Mouse (Mus musculus) spleen, postnatal 4 days (tissue): Measurements from ENCODE around the gene Rasgrf2.

Experiments used
- DNase-seq, 2 experiments: peaks; one replicate each; pipeline ENCODE4 v3.0.0; 2022; ENCODE audit warnings: low spot score in 2 of 2

The Rasgrf2 gene

DNA sequence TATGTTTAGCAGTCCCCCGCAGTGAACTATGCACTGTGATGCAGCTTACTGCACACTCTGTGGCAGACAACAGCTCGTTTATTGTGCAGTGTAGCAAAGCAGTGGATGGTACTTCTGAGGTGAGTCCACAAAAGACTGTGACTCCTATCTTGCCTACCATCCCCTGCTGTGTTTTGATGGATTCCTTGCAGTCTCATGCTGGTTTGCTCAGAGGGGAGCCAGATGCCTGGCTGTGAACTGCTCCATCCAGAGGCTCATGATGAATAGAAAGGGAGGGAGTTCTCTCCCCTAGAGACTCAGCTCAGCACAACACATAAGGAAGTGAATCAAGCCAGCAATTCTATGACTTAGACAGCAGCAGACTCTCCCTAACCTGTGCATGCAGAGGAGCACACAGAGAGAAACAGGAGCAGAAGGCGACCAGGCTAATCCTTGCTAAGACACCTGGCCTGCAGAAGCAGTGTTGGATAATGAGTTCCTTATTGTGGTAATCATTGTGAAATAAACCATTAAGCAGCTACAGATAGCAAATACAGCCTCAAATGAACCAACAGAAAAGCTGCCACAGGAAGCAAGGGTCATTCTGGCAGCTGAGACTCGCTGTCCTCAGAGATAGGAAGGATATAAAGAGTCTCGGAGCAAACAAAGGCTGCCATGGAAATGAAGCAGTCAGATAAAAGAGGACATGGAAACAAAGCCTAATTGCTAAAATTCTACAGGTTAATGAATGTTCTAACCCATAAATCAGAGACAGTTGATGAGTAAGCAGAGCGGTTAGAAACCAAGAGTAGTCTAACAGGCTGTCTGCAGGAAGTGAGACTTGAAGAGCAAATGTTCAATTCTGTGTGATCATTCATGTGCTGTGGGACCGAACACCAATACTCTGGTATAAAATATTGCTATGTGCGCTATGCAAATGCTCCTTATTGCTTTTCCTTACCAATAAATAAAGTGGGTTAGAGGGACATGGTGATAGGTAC is 89.6 kb downstream of the Rasgrf2 start:
- DNase-seq: no peak

DNA sequence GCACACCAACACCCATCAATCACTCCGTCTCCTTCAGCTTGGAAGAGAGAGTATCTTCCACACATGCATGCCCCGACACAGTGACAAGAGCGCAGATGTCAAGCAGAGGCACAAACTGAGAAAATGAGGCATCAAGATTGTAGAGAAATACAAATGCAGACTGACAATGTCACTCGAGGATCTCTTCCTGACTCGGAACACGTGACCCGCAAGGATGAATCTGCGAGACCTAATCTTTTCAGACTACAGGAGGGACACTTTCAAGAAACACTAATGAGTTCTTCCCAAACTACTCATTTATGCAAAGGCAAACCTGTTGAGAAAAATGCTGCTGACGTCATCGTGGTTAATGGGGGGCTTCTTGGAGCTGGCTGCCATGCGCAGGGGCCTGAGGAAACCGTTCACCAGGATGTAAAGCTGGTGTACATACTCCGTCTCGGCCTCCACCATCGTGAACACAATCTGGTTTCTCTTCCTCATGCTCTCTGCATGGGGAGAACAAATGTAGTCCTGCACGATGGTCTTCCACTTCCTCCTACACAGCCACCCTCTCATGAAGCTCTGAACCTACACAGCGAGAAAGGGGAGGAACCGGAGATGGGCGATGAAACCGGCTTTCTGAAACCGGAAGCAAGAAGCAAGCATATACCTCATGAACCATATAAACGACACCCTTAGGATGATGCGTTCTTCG is 100.9 kb downstream of the Rasgrf2 start:
- DNase-seq: peak in 1 of 2 experiments; percentile 34

GRCm38 (mm10) chr13:92029666-92030065 is 101.8 kb downstream of the Rasgrf2 start:
- no peak for DNase-seq

DNA sequence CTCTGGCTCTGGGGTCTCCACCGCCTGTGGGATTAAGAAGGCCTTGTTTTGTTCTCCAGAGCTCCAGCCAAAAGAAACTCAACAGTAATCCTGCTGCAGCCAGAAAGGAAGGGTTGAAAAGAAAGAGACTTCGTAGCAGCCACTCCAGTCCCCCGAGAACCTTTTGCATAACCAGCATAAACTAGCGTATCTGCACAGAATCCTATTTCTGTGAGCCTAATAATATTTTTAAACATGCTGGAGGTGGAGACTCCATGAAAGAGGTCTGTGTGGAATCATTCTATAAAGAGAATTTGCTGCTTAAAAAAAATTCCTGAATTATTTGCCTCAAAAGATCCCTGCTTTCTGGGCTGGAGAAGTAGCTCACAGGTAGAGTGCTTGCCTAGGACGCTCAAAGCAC is 103.5 kb downstream of the Rasgrf2 start:
- DNase-seq: no peak

GRCm38 (mm10) chr13:92026651-92027050 is 104.8 kb downstream of the Rasgrf2 start:
- DNase-seq: no peak

GRCm38 (mm10) chr13:92025124-92025523 is 106.3 kb downstream of the Rasgrf2 start:
- DNase-seq: no peak

GRCm38 (mm10) chr13:92022202-92022601 is 109.3 kb downstream of the Rasgrf2 start:
- no peak for DNase-seq

- no peak for DNase-seq
Observed at GRCm38 (mm10) chr13:91996929-91997328, 134.5 kb downstream of the Rasgrf2 start.

DNA sequence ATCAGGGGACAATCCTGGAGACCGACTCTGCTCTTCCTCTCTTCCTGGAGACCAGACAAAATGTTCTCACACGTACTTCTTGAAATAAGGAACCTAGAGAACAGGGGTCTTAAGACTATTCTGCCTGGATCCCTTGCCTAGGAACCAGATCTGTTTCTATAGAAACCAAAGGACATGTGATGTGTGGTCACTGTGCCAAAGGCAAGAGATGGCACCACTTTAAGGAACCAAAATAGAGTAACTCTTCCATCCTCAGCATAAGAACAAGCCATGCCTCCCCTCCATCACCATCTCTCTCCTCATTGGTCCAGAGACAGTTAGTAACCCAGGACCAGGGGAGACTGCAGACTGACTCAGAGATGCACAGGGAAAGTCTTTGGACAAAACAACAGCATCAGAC is 140.0 kb downstream of the Rasgrf2 start:
- DNase-seq: no peak

DNA sequence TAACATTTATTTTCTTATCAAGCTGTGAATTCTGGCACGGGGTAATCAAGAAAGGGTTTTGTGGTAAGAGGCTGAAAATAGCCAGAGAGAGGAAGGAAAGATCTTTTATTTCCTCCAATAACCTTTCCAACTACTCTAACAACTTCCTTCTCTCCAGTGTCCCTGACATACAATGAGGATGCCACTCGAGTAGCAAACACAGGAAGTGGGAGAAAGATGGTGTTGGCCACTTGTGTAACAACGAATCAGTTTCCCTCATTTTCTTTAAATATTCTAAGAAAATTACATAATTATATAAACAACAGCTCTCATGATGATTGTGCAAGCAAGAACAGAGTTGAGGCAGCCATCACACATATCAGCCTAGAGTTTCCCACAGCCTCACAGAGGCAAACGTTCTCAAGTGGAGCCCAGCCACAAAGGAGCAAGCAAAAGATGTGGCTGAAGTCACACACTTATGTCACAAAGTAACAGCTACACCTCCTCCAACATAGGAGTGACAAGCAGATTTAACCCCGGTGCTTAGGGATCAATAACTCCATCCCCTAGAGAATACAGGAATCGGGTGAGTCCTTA is 140.7 kb downstream of the Rasgrf2 start:
- no peak for DNase-seq

DNA sequence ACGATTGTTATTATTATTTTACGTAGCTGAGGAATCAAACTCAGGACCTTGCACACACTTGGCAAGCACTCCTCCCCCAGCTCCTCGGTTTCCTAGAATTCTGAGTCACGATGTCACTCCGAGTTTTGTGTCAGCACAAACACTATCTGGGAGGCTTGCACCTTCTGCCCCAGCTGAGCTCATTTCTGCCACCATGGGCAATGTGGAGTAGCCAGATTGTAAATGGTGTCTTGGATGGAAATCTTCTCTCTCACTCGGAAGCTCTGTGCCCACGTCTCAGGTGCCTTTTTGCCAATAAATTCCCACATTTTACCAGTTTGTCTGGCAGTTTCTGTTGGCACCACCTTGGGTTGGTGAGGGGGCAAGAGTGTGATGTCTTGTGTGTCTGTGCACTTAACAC is 143.1 kb downstream of the Rasgrf2 start:
- no peak for DNase-seq

DNA sequence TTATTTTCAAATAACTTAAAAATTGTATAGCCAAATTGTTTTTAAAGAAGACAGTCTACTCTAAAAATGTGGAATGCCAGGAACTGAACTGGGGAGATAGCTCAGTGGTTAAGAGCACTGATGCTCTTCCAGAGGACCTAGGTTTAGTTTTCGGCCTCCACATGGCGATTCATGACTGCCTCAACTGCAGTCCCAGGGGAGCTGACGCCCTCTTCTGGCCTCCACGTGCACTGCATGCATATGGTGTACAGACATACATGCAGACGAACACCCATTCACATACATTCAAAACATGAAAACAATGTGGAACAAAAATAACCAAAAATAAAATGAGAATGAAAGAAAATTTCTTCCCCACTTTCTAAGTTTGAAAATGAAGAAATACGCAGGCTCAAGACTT is 144.5 kb downstream of the Rasgrf2 start:
- no peak for DNase-seq

GRCm38 (mm10) chr13:91985915-91986589 is 145.4 kb downstream of the Rasgrf2 start:
- no peak for DNase-seq

DNA sequence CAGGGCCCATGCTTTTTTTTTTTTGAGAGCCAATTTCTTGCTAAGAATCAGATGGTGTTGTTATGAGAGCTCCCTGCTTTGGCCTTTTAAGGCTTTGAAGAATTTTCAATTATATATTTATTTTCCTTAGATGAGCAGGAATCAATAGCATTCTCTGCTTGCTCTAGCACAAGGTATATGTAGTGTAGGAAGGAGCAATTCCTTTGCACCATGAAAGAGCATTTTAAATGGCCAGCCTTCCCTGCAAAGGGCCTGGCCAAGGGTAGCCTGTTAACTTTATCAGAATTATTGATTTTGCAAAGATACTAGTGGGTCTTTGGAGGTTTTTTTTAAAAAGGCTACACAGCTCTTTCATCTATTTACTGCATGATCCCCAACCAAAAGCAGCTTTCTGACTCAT is 146.4 kb downstream of the Rasgrf2 start:
- DNase-seq: no peak

DNA sequence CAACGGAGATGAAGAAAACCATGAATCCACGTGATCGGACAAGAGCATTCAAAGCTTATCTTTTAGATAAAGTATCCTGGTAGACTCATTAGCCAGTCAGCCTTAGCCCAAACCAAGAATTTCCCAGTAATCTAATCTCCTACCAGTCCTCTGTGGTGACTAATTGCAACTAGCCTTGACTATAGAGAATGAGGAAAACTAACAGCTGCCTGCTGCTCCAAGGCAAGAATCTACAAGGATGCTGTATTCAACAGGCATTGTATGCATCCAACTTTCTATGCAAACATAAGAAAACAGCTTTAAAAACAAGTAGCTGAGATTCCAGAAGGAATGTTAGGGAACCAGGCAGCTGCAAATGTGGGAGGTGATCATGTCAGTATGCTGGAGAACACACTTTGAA is 149.4 kb downstream of the Rasgrf2 start:
- DNase-seq: no peak

- DNase-seq: no peak
Observed at GRCm38 (mm10) chr13:91981414-91981813, 150.0 kb downstream of the Rasgrf2 start.

DNA sequence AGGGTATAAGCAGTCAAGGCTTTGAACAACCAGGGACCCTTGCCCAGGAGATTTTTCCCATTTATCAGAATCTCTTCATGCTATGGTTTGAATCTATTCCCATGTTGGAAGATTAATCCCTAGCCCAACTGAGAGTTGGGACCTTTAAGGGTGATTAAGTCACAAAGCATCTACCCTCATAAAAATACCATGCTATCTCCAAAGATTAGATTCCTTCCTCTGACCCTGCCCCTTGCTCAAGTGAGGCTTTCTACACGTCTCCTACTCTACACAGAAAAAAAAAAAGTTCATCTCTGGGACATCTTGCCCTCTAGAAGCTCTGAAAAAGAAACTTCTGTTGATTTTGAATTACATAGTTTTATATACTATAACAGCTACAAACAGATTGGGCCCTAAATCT is 154.5 kb downstream of the Rasgrf2 start:
- DNase-seq: no peak

GRCm38 (mm10) chr13:91976541-91976940 is 154.9 kb downstream of the Rasgrf2 start:
- DNase-seq: no peak

- DNase-seq: no peak
Observed at GRCm38 (mm10) chr13:91974154-91974553, 157.3 kb downstream of the Rasgrf2 start.

DNA sequence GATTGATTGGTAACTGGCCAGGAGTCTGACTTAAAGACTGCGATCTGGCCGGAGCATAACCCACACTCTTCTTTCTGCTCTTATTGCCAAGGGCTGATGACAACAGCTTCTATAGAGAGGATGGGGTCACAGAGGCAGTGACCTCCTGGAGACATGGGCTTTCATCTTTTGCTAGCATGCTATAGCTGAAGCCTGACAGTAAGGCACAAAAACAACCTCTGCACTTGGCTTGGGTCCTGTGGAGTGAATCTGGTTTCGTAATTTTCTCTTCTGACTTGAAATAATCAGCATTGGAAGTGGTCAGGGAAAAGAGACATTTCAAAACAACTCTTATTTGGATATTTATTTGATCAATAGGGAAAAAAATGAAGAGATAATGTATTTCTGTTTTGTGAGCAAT is 160.2 kb downstream of the Rasgrf2 start:
- no peak for DNase-seq

- no peak for DNase-seq
Observed at GRCm38 (mm10) chr13:91956474-91956873, 175.0 kb downstream of the Rasgrf2 start.

GRCm38 (mm10) chr13:91955646-91956045 is 175.8 kb downstream of the Rasgrf2 start:
- DNase-seq: no peak
